Comparison of ENCODE assay signal across 22 mouse cellular contexts in genomic region chr4:35951894-35952293, GRCm38 (mm10).
DNase-seq lines count a peak whose midpoint lies in the region; ATAC-seq and TF ChIP-seq lines count a peak whose summit lies in the region.
"Had no signal": no experiment of that assay in that cellular context is flagged by ENCODE, and none has a peak within 500 bp of the region (broad histone marks: within the 10 kb centered on the region; RNA-seq: fewer than 3 reads in every experiment).

No protein-coding gene starts in this region.

- TF ChIP-seq EP300 in stomach, postnatal 0 days (optimal IDR thresholded peaks at IDR 0.05) = no peak

- H3K9ac ChIP-seq in intestine, embryonic 15.5 days = no peak overlapping the region
- H3K9ac ChIP-seq in intestine, postnatal 0 days (ENCODE audit: low read depth, low read length) = no peak overlapping the region
- H3K9ac ChIP-seq in stomach, postnatal 0 days (ENCODE audit: low read length) = no peak overlapping the region
- no peak overlapping the region for H3K9ac ChIP-seq in midbrain, embryonic 13.5 days (replicated peaks)
- H3K9ac ChIP-seq in hindbrain, embryonic 12.5 days = no peak overlapping the region
- H3K9ac ChIP-seq: embryonic facial prominence, embryonic 13.5 days; embryonic facial prominence, embryonic 15.5 days; forebrain, embryonic 12.5 days had no signal

- no peak overlapping the region for H3K27ac ChIP-seq in intestine, embryonic 15.5 days
- H3K27ac ChIP-seq in intestine, postnatal 0 days (ENCODE audit: low read depth, low read length) = no peak overlapping the region
- no peak overlapping the region for H3K27ac ChIP-seq in stomach, postnatal 0 days (replicated peaks)
- H3K27ac ChIP-seq in midbrain, embryonic 13.5 days = no peak overlapping the region
- H3K27ac ChIP-seq in hindbrain, embryonic 12.5 days = no peak overlapping the region
- H3K27ac ChIP-seq: embryonic facial prominence, embryonic 13.5 days; embryonic facial prominence, embryonic 15.5 days; forebrain, embryonic 10.5 days; forebrain, embryonic 12.5 days had no signal

- no peaks in the 10 kb centered on the region for H3K4me1 ChIP-seq in intestine, embryonic 15.5 days (replicated peaks)
- H3K4me1 ChIP-seq in intestine, postnatal 0 days (replicated peaks; ENCODE audit: control insufficient read depth, insufficient read depth, low read length) = no peaks in the 10 kb centered on the region
- H3K4me1 ChIP-seq in stomach, postnatal 0 days (replicated peaks; ENCODE audit: control insufficient read depth, insufficient read depth) = no peaks in the 10 kb centered on the region
- H3K4me1 ChIP-seq in midbrain, embryonic 13.5 days (replicated peaks) = no peaks in the 10 kb centered on the region
- no peaks in the 10 kb centered on the region for H3K4me1 ChIP-seq in hindbrain, embryonic 12.5 days
- H3K4me1 ChIP-seq: embryonic facial prominence, embryonic 13.5 days; embryonic facial prominence, embryonic 15.5 days; forebrain, embryonic 10.5 days; forebrain, embryonic 12.5 days had no signal

- peak; percentile 13 for DNase-seq in stomach, postnatal 0 days (ENCODE audit: low spot score)
- DNase-seq in thymus, postnatal 25 days = no peak
- DNase-seq: adrenal gland, adult 2 months; adrenal gland, postnatal 10 days; adrenal gland, postnatal 25 days; cerebellum, adult 11 months; cerebellum, adult 18-20 months; cerebellum, adult 8-10 months; cerebellum, adult 9-11 months; cerebellum, postnatal 14 days; cerebellum, postnatal 36 days; embryo, embryonic 11 days had no signal

- H3K9me3 ChIP-seq in intestine, embryonic 15.5 days = no peaks in the 10 kb centered on the region
- H3K9me3 ChIP-seq in intestine, postnatal 0 days (ENCODE audit: control insufficient read depth) = no peaks in the 10 kb centered on the region
- no peaks in the 10 kb centered on the region for H3K9me3 ChIP-seq in stomach, postnatal 0 days (ENCODE audit: control insufficient read depth, low read length)
- no peaks in the 10 kb centered on the region for H3K9me3 ChIP-seq in midbrain, embryonic 13.5 days
- no peaks in the 10 kb centered on the region for H3K9me3 ChIP-seq in hindbrain, embryonic 12.5 days (replicated peaks)
- H3K9me3 ChIP-seq: embryonic facial prominence, embryonic 13.5 days; embryonic facial prominence, embryonic 15.5 days; forebrain, embryonic 10.5 days; forebrain, embryonic 12.5 days had no signal

- ATAC-seq in intestine, embryonic 15.5 days = peak; percentile 87
- peak; percentile 91 for ATAC-seq in intestine, postnatal 0 days
- ATAC-seq in stomach, postnatal 0 days (ENCODE audit: low FRiP score, low TSS enrichment) = no peak
- no peak for ATAC-seq in midbrain, embryonic 13.5 days
- ATAC-seq in hindbrain, embryonic 12.5 days (ENCODE audit: low FRiP score) = no peak
- ATAC-seq: forebrain, embryonic 14.5 days had no signal

- no peaks in the 10 kb centered on the region for H3K36me3 ChIP-seq in intestine, embryonic 15.5 days
- H3K36me3 ChIP-seq in intestine, postnatal 0 days (ENCODE audit: control insufficient read depth, insufficient read depth) = no peaks in the 10 kb centered on the region
- no peaks in the 10 kb centered on the region for H3K36me3 ChIP-seq in stomach, postnatal 0 days (ENCODE audit: control insufficient read depth, insufficient read depth, low read length)
- no peaks in the 10 kb centered on the region for H3K36me3 ChIP-seq in midbrain, embryonic 13.5 days
- no peaks in the 10 kb centered on the region for H3K36me3 ChIP-seq in hindbrain, embryonic 12.5 days
- H3K36me3 ChIP-seq: embryonic facial prominence, embryonic 13.5 days; embryonic facial prominence, embryonic 15.5 days; forebrain, embryonic 10.5 days; forebrain, embryonic 12.5 days had no signal

- no peak overlapping the region for H3K4me2 ChIP-seq in intestine, embryonic 15.5 days (replicated peaks)
- H3K4me2 ChIP-seq in intestine, postnatal 0 days (replicated peaks; ENCODE audit: low read depth) = no peak overlapping the region
- H3K4me2 ChIP-seq in stomach, postnatal 0 days (replicated peaks; ENCODE audit: low read depth) = no peak overlapping the region
- no peak overlapping the region for H3K4me2 ChIP-seq in midbrain, embryonic 13.5 days (replicated peaks)
- no peak overlapping the region for H3K4me2 ChIP-seq in hindbrain, embryonic 12.5 days (replicated peaks)
- H3K4me2 ChIP-seq: embryonic facial prominence, embryonic 13.5 days; embryonic facial prominence, embryonic 15.5 days; forebrain, embryonic 12.5 days had no signal

- TF ChIP-seq CTCF in intestine, postnatal 0 days (IDR thresholded peaks at IDR 0.05; ENCODE audit: low read depth) = no peak
- no peak for TF ChIP-seq CTCF in stomach, postnatal 0 days (IDR thresholded peaks at IDR 0.05; ENCODE audit: low read depth)

- no peaks in the 10 kb centered on the region for H3K27me3 ChIP-seq in intestine, embryonic 15.5 days (replicated peaks)
- no peaks in the 10 kb centered on the region for H3K27me3 ChIP-seq in intestine, postnatal 0 days (replicated peaks; ENCODE audit: control insufficient read depth, insufficient read depth, low read length)
- no peaks in the 10 kb centered on the region for H3K27me3 ChIP-seq in stomach, postnatal 0 days (ENCODE audit: control insufficient read depth, insufficient read depth, low read length)
- no peaks in the 10 kb centered on the region for H3K27me3 ChIP-seq in midbrain, embryonic 13.5 days
- H3K27me3 ChIP-seq in hindbrain, embryonic 12.5 days = no peaks in the 10 kb centered on the region
- H3K27me3 ChIP-seq: embryonic facial prominence, embryonic 13.5 days; embryonic facial prominence, embryonic 15.5 days; forebrain, embryonic 12.5 days had no signal

- H3K4me3 ChIP-seq in intestine, embryonic 15.5 days (replicated peaks) = no peak overlapping the region
- H3K4me3 ChIP-seq in intestine, postnatal 0 days (ENCODE audit: low read depth, low read length) = no peak overlapping the region
- no peak overlapping the region for H3K4me3 ChIP-seq in stomach, postnatal 0 days (ENCODE audit: low read depth, low read length)
- H3K4me3 ChIP-seq in midbrain, embryonic 13.5 days (replicated peaks) = no peak overlapping the region
- H3K4me3 ChIP-seq in hindbrain, embryonic 12.5 days = no peak overlapping the region
- H3K4me3 ChIP-seq: embryonic facial prominence, embryonic 13.5 days; embryonic facial prominence, embryonic 15.5 days; erythroblast, embryonic 14.5 days; forebrain, embryonic 10.5 days; forebrain, embryonic 12.5 days had no signal

Comparison
In these comparisons a context has a peak if more than half of its experiments do, and no peak if none do; other contexts are left out.
1. ATAC-seq: peak in intestine, embryonic 15.5 days (single experiment) and intestine, postnatal 0 days (single experiment); none in stomach, postnatal 0 days (single experiment), midbrain, embryonic 13.5 days (single experiment) and hindbrain, embryonic 12.5 days (single experiment).